Mouse (Mus musculus) hindbrain, postnatal 0 days (tissue): ENCODE results near the gene Bud23. TPM values are rescaled to one million over a fixed set of nuclear protein-coding genes. Genes with fewer than 3 reads are reported as not detected.

Experiments
- ATAC-seq: fragments of 200-750 bp; cut with Nextera tagmentation; 2 replicates; pipeline ENCODE4 v1.8.0; 2017; ENCODE audit warnings: mild to moderate bottlenecking, moderate TSS enrichment, moderate library complexity
- DNase-seq: peaks from one replicate; pipeline ENCODE4 v3.0.0-alpha.2; 2015; ENCODE audit warnings: low spot score
- H3K27ac ChIP-seq: fragments of 300-500 bp; sonication (generic); 2 replicates; pipeline ENCODE4 v1.5.1; 2014; ENCODE audit warnings: mild to moderate bottlenecking
- H3K27me3 ChIP-seq: fragments of 300-500 bp; sonication (generic); 2 replicates; pipeline ENCODE4 v1.6.1; 2014; ENCODE audit warnings: low read length, mixed read lengths; ENCODE audit not compliant: insufficient read depth
- H3K36me3 ChIP-seq: fragments of 300-500 bp; sonication (generic); 2 replicates; pipeline ENCODE4 v1.6.1; 2014; ENCODE audit warnings: low read length, mixed read lengths; ENCODE audit not compliant: insufficient read depth
- H3K4me1 ChIP-seq: fragments of 300-500 bp; sonication (generic); 2 replicates; pipeline ENCODE4 v1.6.1; 2014; ENCODE audit warnings: antibody characterized with exemption, low read length, mixed read lengths; ENCODE audit not compliant: insufficient read depth
- H3K4me2 ChIP-seq: fragments of 300-500 bp; sonication (generic); 2 replicates; pipeline ENCODE4 v1.6.1; 2014; ENCODE audit warnings: low read depth, mild to moderate bottlenecking, low read length, moderate library complexity, mixed read lengths
- H3K4me3 ChIP-seq: fragments of 300-500 bp; sonication (generic); 2 replicates; pipeline ENCODE4 v1.5.1; 2014; ENCODE audit warnings: low read length
- H3K9ac ChIP-seq: fragments of 300-500 bp; sonication (generic); replicated peaks from 2 replicates; pipeline ENCODE4 v1.6.1; 2014; ENCODE audit warnings: mild to moderate bottlenecking, low read length, moderate library complexity, mixed read lengths
- H3K9me3 ChIP-seq: fragments of 300-500 bp; sonication (generic); 2 replicates; pipeline ENCODE4 v1.6.1; 2016; ENCODE audit warnings: low read length, mixed read lengths
- CTCF ChIP-seq: IDR thresholded peaks from 2 replicates; pipeline ENCODE4 v1.5.1; 2016; ENCODE audit warnings: antibody characterized with exemption, control low read depth, low read depth
- WGBS: fragments of 180-500 bp; shearing (Covaris S2); extraction: QIAGEN DNeasy Blood & Tissue Kit; methylation state at CpG from one replicate; pipeline ENCODE4 v1.1.7; 2014; 5-methylcytosine and 5-hydroxymethylcytosine counted together
- polyA plus RNA-seq: library from polyadenylated mRNA; unstranded; fragments of >200 nt; fragmentation: Nextera tagmentation; extraction: Ambion mirVana; gene quantifications from 2 replicates; pipeline ENCODE4 v1.2.1, GENCODE M21; 2015
- total RNA-seq: library from RNA; depleted of rRNA; stranded (reverse); fragments of >200 nt; gene quantifications from 2 replicates; pipeline ENCODE4 v1.2.3, GENCODE M21; 2014

Gene Bud23
- total and polyA plus RNA-seq, 2 experiments from 2014 or later = 44.8 to 64.5 TPM

DNA sequence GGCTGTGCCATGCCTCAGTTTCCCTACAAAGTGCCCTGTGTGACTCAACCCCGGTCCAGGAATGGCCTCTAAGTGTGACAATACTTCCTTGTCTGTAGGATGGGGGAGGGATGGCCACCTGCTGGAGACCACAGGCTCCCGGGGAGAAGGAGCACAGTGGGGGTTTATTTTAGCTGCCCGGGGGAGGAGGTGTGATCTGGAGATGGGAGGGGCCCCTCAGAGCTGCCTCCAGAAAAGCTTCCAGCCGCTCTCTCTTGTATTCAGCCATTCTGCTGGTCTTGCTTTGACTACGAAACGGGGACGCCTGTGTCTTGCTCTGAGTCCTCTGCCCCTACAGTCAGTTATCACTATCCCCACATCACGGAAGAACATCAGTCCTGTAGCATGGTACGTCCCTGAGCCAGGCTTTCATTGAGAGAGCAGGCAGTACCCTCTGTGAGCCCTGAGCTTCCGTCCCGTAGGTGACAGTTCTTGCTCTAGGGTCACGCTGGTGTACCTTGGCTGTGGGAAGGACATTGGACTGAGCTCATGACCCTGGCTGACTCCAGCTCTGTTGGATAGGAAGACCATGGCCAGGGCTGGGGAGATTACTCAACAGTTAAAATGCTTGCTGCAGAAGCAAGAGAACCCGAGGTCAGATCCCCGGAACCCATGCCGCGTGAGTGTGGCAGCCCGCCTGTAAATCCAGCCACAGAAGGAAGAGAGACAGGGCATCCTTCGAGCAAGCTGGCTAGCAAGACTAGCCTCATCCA, 29.0 kb downstream of the Bud23 start:
- Histone ChIP-seq H3K4me1 (no peaks in the 10 kb centered on the region), H3K27me3 (no peaks in the 10 kb centered on the region), H3K9me3 (peaks cover 3% of the 10 kb centered on the region; the same call in 1 of the 2 replicates), H3K4me3 (no peak overlapping the region), H3K27ac (no peak overlapping the region), H3K9ac (no peak overlapping the region), H3K36me3 (peaks cover 11% of the 10 kb centered on the region), H3K4me2 (no peak overlapping the region)
- 59% methylated on average over 18 of the region's 18 CpGs for WGBS
- TF ChIP-seq CTCF = no peak
- ATAC-seq (no peak), DNase-seq (no peak)

- no peak for ATAC-seq
- no peaks in the 10 kb centered on the region for H3K27me3 ChIP-seq
- no peak overlapping the region for H3K4me3 ChIP-seq
- WGBS = 97% methylated on average over 2 of the region's 2 CpGs
- DNase-seq = no peak
- H3K9ac ChIP-seq = no peak overlapping the region
- H3K27ac ChIP-seq = no peak overlapping the region
- peak; percentile 43; the same call in 1 of the 2 replicates for TF ChIP-seq CTCF
- peaks cover 3% of the 10 kb centered on the region; the same call in 1 of the 2 replicates for H3K9me3 ChIP-seq
- no peaks in the 10 kb centered on the region for H3K4me1 ChIP-seq
- peaks cover 11% of the 10 kb centered on the region for H3K36me3 ChIP-seq
- H3K4me2 ChIP-seq = no peak overlapping the region
These were observed 30.2 kb downstream of the Bud23 start for GRCm38 (mm10) chr5:135034593-135034992.

DNA sequence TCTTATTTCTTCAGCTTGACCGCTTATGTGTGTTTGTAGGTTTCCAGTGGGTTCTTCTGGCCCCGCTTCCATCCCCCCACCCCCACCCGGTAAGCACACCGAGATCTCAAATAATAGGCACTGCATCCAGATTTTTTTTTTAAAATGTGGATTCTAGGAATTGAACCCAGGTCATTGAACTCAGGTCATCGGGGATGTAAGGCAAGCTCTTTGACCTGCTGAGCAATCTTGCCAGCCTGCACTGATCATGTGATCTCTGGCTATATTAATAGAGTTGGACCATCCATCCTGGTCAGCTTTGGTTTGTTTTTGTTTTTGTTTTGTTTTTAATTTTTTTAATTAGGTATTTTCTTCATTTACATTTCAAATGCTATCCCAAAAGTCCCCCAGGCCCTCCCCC, 32.2 kb downstream of the Bud23 start:
- ATAC-seq (no peak), DNase-seq (no peak)
- Histone ChIP-seq H3K9me3 (peaks cover 3% of the 10 kb centered on the region; the same call in 1 of the 2 replicates), H3K4me1 (0 out of 2 replicates have a peak, but pooled peaks cover 8% of the 10 kb centered on the region), H3K4me3 (no peak overlapping the region), H3K27me3 (no peaks in the 10 kb centered on the region), H3K4me2 (no peak overlapping the region), H3K9ac (no peak overlapping the region), H3K27ac (no peak overlapping the region), H3K36me3 (peaks cover 10% of the 10 kb centered on the region)
- TF ChIP-seq CTCF = no peak
- 94% methylated on average over 5 of the region's 5 CpGs for WGBS

DNA sequence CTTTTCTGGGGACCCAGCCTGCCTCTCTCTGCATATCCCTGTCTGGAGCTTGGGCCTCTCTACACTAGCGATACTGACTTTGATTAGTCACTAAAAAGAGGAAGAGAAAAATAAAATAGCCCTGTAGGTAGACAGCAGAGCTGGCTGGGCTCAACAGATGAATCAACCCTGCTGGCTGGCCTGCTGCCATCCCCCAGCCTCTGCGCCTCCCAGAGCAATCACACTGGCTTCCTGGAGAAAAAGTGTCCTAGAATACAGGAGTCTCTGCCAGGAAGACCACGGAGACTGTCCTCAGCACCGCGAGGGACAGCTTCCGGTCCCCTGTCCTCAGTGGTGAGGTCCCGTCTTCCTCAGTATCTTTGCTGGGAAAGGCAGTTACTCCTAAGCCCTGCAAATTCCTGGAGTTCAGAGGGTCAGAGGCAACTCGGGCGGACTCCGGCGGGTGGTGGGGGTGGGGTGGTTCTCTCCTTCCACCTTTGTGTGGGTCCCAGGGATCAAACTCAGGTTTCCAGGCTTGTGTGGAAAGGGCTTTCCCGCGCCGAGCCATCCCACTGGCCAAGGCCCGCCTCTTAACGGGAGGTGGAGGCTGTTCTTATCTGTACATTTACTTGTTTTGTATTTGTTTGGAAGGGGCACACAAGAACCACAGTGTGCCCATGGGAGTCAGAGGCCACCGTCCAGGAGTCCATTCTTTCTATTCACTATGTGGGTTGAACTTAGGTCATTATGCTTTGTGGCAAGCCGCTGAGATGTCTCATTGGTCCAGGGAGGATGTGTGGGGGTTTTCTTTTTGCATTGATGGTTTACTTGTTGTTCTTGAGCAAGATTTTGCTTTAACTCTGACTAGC, 35.5 kb downstream of the Bud23 start:
- Histone ChIP-seq H3K36me3 (no peaks in the 10 kb centered on the region), H3K4me1 (peaks cover 19% of the 10 kb centered on the region), H3K4me2 (0 out of 2 replicates have a peak overlapping the region, but pooled peaks have one; percentile 23), H3K9me3 (no peaks in the 10 kb centered on the region), H3K9ac (no peak overlapping the region), H3K4me3 (no peak overlapping the region), H3K27me3 (no peaks in the 10 kb centered on the region), H3K27ac (no peak overlapping the region)
- WGBS = 47% methylated on average over 18 of the region's 18 CpGs
- TF ChIP-seq CTCF = no peak
- DNase-seq = peak; percentile 35
- no peak for ATAC-seq

GRCm38 (mm10) chr5:135025899-135026298, 38.9 kb downstream of the Bud23 start:
- no peak overlapping the region for H3K27ac ChIP-seq
- 19% methylated on average over 7 of the region's 7 CpGs for WGBS
- no peak for ATAC-seq
- no peaks in the 10 kb centered on the region for H3K27me3 ChIP-seq
- peak overlapping the region; percentile 27; the same call in 1 of the 2 replicates for H3K4me2 ChIP-seq
- no peaks in the 10 kb centered on the region for H3K9me3 ChIP-seq
- no peak overlapping the region for H3K4me3 ChIP-seq
- H3K4me1 ChIP-seq = peaks cover 22% of the 10 kb centered on the region
- no peak for TF ChIP-seq CTCF
- no peak overlapping the region for H3K9ac ChIP-seq
- no peaks in the 10 kb centered on the region for H3K36me3 ChIP-seq
- DNase-seq = no peak

DNA sequence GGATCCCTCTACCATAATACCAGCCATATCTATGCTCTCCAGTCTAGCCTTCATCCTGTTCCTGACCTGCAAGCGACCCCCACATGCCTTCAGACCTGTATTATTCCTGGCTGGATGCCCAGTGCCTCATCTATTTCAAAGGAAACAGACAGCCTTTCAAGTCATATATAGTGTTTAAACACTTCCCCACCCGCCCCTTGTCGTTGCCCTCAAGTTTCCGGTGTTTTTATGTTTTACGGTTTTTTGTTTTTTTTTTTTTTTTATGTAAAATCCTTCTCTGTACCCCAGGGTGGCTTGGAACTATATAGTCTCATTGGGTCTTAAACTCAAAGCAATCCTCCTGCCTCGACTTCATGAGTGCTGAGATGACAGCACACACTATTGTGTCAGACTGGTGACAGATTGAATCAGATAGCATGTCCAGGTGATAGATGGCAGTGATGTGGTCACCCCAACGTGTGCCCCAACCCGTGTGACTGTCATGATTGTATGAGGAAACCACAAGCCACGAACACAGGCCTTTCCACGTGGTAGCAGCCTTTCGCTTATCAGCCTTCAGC, 40.0 kb downstream of the Bud23 start:
- Histone ChIP-seq H3K4me3 (peak overlapping the region; percentile 74), H3K9ac (peak overlapping the region; percentile 77; the same call in 1 of the 2 replicates), H3K27me3 (no peaks in the 10 kb centered on the region), H3K27ac (no peak overlapping the region), H3K36me3 (no peaks in the 10 kb centered on the region), H3K4me1 (peaks cover 22% of the 10 kb centered on the region), H3K4me2 (peak overlapping the region; percentile 96), H3K9me3 (no peaks in the 10 kb centered on the region)
- no peak for DNase-seq
- WGBS = 72% methylated on average over 11 of the region's 11 CpGs
- no peak for ATAC-seq
- TF ChIP-seq CTCF = no peak
